Mouse (Mus musculus) G1E (cell line): ENCODE results near the gene Ccl11. TPM values are rescaled to one million over a fixed set of nuclear protein-coding genes. Genes with fewer than 3 reads are reported as not detected.

ENCODE experiments used
- ATAC-seq: 2 replicates; pipeline ENCODE4 v1.8.0; 2016; ENCODE audit warnings: mild to moderate bottlenecking; ENCODE audit not compliant: insufficient number of reproducible peaks, poor library complexity, low FRiP score, severe bottlenecking; ENCODE audit errors: extremely low read depth
- DNase-seq: peaks from one replicate; pipeline ENCODE4 v3.0.0; 2012; ENCODE audit warnings: low spot score
- H3K27me3 ChIP-seq: 2 replicates; pipeline ENCODE4 v1.6.1; 2012; ENCODE audit warnings: mild to moderate bottlenecking, low read length, inconsistent platforms; ENCODE audit not compliant: insufficient read depth
- H3K36me3 ChIP-seq: replicated peaks from 2 replicates; pipeline ENCODE3; 2012; ENCODE audit warnings: mild to moderate bottlenecking, inconsistent platforms
- H3K4me1 ChIP-seq: 2 replicates; pipeline ENCODE4 v1.6.1; 2012; ENCODE audit warnings: low read depth, low read length, inconsistent platforms, mixed read lengths; ENCODE audit not compliant: insufficient read depth
- H3K4me3 ChIP-seq: 2 replicates; pipeline ENCODE4 v1.5.1; 2012; ENCODE audit warnings: low read depth, mild to moderate bottlenecking, inconsistent platforms, low read length, moderate library complexity, mixed read lengths
- H3K9me3 ChIP-seq: replicated peaks from 2 replicates; pipeline ENCODE4 v1.6.1; 2012; ENCODE audit warnings: inconsistent platforms
- CTCF ChIP-seq: IDR thresholded peaks from 2 replicates; pipeline ENCODE4 v1.5.1; 2012; ENCODE audit warnings: low read depth, low read length, inconsistent platforms, mixed read lengths
- GATA1 ChIP-seq: IDR thresholded peaks from 2 replicates; pipeline ENCODE4 v1.6.1; 2012; ENCODE audit warnings: borderline replicate concordance, low read length, inconsistent platforms, mixed read lengths
- GATA2 ChIP-seq: IDR thresholded peaks from 2 replicates; pipeline ENCODE4 v1.6.1; 2012; ENCODE audit warnings: low read depth, low read length, inconsistent platforms, borderline replicate concordance
- POLR2AphosphoS5 ChIP-seq: IDR thresholded peaks from 2 replicates; pipeline ENCODE4 v1.6.1; 2012; ENCODE audit warnings: low read depth, low read length, inconsistent platforms; ENCODE audit not compliant: insufficient replicate concordance
- TAL1 ChIP-seq: conservative IDR thresholded peaks from 2 replicates; pipeline ENCODE4 v1.6.1; 2012; ENCODE audit warnings: low read depth, low read length, inconsistent platforms, mixed read lengths
- polyA plus RNA-seq: library from polyadenylated mRNA; stranded (reverse); fragments of >175 nt; gene quantifications from 2 replicates; pipeline ENCODE4 v1.2.3, GENCODE M21; 2012
- total RNA-seq, 2 experiments: library from RNA; stranded (forward) in 1 of 2; stranded (reverse) in 1 of 2; fragments of 200-1000 nt in 1 of 2; fragments of >200 nt in 1 of 2; fragmentation: Nextera tagmentation in 1 of 2; gene quantifications; 2 replicates each; pipeline ENCODE4 v1.2.3; 2014 to 2017

The Ccl11 gene
- total and polyA plus RNA-seq, 3 experiments = not detected

- DNase-seq = no peak
- no peaks in the 10 kb centered on the region for H3K36me3 ChIP-seq
- ATAC-seq = no peak
- H3K4me1 ChIP-seq = no peaks in the 10 kb centered on the region
- no peaks in the 10 kb centered on the region; the same call in 1 of the 2 replicates for H3K27me3 ChIP-seq
- H3K9me3 ChIP-seq = peaks cover 41% of the 10 kb centered on the region
- TF ChIP-seq TAL1 = no peak
- no peak for TF ChIP-seq POLR2AphosphoS5
- no peak for TF ChIP-seq GATA1
- no peak for TF ChIP-seq GATA2
- no peak for TF ChIP-seq CTCF
- no peak overlapping the region for H3K4me3 ChIP-seq
These were observed 18.4 kb upstream of the Ccl11 start for GRCm38 (mm10) chr11:82039132-82039660.

- TF ChIP-seq CTCF (no peak), GATA1 (no peak), POLR2AphosphoS5 (no peak), TAL1 (no peak), GATA2 (no peak)
- Histone ChIP-seq H3K9me3 (peaks cover 31% of the 10 kb centered on the region), H3K4me3 (no peak overlapping the region), H3K4me1 (no peaks in the 10 kb centered on the region), H3K27me3 (no peaks in the 10 kb centered on the region), H3K36me3 (no peaks in the 10 kb centered on the region)
- no peak for ATAC-seq
- no peak for DNase-seq
These were observed 15.9 kb upstream of the Ccl11 start for GRCm38 (mm10) chr11:82041671-82042080.

GRCm38 (mm10) chr11:82045471-82045870, 12.2 kb upstream of the Ccl11 start, which contains the start of gene Ccl7:
TSS of gene Ccl7 (plus strand) at chr11:82045712.
- H3K4me3 ChIP-seq = no peak within 1 kb of the TSS
- DNase-seq = no peak
- no peak for ATAC-seq
- no peak for TF ChIP-seq GATA2
- no peaks in the 10 kb centered on the region for H3K4me1 ChIP-seq
- H3K9me3 ChIP-seq = peaks cover 14% of the 10 kb centered on the region
- H3K27me3 ChIP-seq = no peaks in the 10 kb centered on the region
- no peaks in the 10 kb centered on the region for H3K36me3 ChIP-seq

GRCm38 (mm10) chr11:82047746-82048415, 9.7 kb upstream of the Ccl11 start:
- ATAC-seq (no peak), DNase-seq (no peak)
- no peak for TF ChIP-seq TAL1
- no peak for TF ChIP-seq POLR2AphosphoS5
- no peak for TF ChIP-seq GATA1
- no peak for TF ChIP-seq CTCF
- no peak for TF ChIP-seq GATA2
- H3K36me3 ChIP-seq = no peaks in the 10 kb centered on the region
- H3K9me3 ChIP-seq = peaks cover 22% of the 10 kb centered on the region
- no peaks in the 10 kb centered on the region for H3K27me3 ChIP-seq
- H3K4me1 ChIP-seq = no peaks in the 10 kb centered on the region
- no peak overlapping the region for H3K4me3 ChIP-seq

- Histone ChIP-seq H3K4me3 (no peak overlapping the region), H3K9me3 (peaks cover 43% of the 10 kb centered on the region), H3K27me3 (no peaks in the 10 kb centered on the region), H3K4me1 (no peaks in the 10 kb centered on the region), H3K36me3 (no peaks in the 10 kb centered on the region)
- ATAC-seq (no peak), DNase-seq (no peak)
- no peak for TF ChIP-seq GATA2
- TF ChIP-seq CTCF = no peak
- no peak for TF ChIP-seq POLR2AphosphoS5
- no peak for TF ChIP-seq TAL1
- no peak for TF ChIP-seq GATA1
These were observed 3.8 kb upstream of the Ccl11 start for GRCm38 (mm10) chr11:82053849-82054248.

GRCm38 (mm10) chr11:82062226-82062625, 4.6 kb downstream of the Ccl11 start:
- no peaks in the 10 kb centered on the region for H3K36me3 ChIP-seq
- H3K4me1 ChIP-seq = no peaks in the 10 kb centered on the region
- TF ChIP-seq GATA2 (no peak), CTCF (no peak), POLR2AphosphoS5 (no peak), GATA1 (no peak), TAL1 (no peak)
- no peaks in the 10 kb centered on the region for H3K27me3 ChIP-seq
- H3K9me3 ChIP-seq = peaks cover 32% of the 10 kb centered on the region
- H3K4me3 ChIP-seq = no peak overlapping the region
- no peak for ATAC-seq
- DNase-seq = no peak

- no peak for DNase-seq
- Histone ChIP-seq H3K36me3 (no peaks in the 10 kb centered on the region), H3K4me3 (no peak overlapping the region), H3K9me3 (peaks cover 26% of the 10 kb centered on the region), H3K27me3 (no peaks in the 10 kb centered on the region), H3K4me1 (no peaks in the 10 kb centered on the region)
- TF ChIP-seq TAL1 = no peak
- TF ChIP-seq GATA1 = no peak
- no peak for TF ChIP-seq GATA2
- TF ChIP-seq POLR2AphosphoS5 = no peak
- TF ChIP-seq CTCF = no peak
- no peak for ATAC-seq
These were observed 5.8 kb downstream of the Ccl11 start for GRCm38 (mm10) chr11:82063454-82063853.
